Mouse (Mus musculus) MEL (cell line): ENCODE results near the gene Slc22a15. TPM values are rescaled to one million over a fixed set of nuclear protein-coding genes. Genes with fewer than 3 reads are reported as not detected.
A peak's percentile ranks its signal among the peaks of the same experiment; 100 is the strongest.
"Not testable (repeated sequence)": the region's sequence is repeated elsewhere in the genome, so short reads cannot be mapped to it uniquely, and the experiment has no call there.

Experiments
- DNase-seq: peaks from one replicate; pipeline ENCODE4 v3.0.0; 2011; ENCODE audit warnings: low read depth, low spot score
- H3K27ac ChIP-seq: 2 replicates; pipeline ENCODE4 v1.5.1; 2012; ENCODE audit warnings: low read depth, mild to moderate bottlenecking, control low read depth, low read length, moderate library complexity; ENCODE audit not compliant: control insufficient read depth
- H3K27me3 ChIP-seq, 2 experiments: fragments of 150-350 bp in 1 of 2; sonication (generic) in 1 of 2; 2 replicates each; pipeline ENCODE4 v1.6.1; 2012; ENCODE audit warnings: low read length in 2 of 2, mild to moderate bottlenecking in 2 of 2, improper control_type of control experiment in 1 of 2, moderate library complexity in 1 of 2; ENCODE audit not compliant: insufficient read depth in 2 of 2, control insufficient read depth in 1 of 2
- H3K36me3 ChIP-seq, 2 experiments: 2 replicates each; pipeline ENCODE4 v1.6.1; 2012 to 2014; ENCODE audit warnings: low read length in 2 of 2, improper control_type of control experiment in 1 of 2, inconsistent platforms in 1 of 2, mild to moderate bottlenecking in 1 of 2; ENCODE audit not compliant: insufficient read depth in 2 of 2, control insufficient read depth in 1 of 2
- H3K4me1 ChIP-seq, 2 experiments: fragments of 150-350 bp in 1 of 2; sonication (generic) in 1 of 2; 2 replicates each; pipeline ENCODE4 v1.6.1; 2012; ENCODE audit warnings: low read length in 2 of 2, improper control_type of control experiment in 1 of 2, mild to moderate bottlenecking in 1 of 2; ENCODE audit not compliant: insufficient read depth in 2 of 2, control insufficient read depth in 1 of 2
- H3K4me3 ChIP-seq, 2 experiments: fragments of 150-350 bp in 1 of 2; sonication (generic) in 1 of 2; 2 replicates each; pipeline ENCODE4 v1.5.1; 2012; ENCODE audit warnings: low read depth in 2 of 2, low read length in 2 of 2, mild to moderate bottlenecking in 2 of 2, moderate library complexity in 2 of 2, control low read depth in 1 of 2, improper control_type of control experiment in 1 of 2; ENCODE audit not compliant: control insufficient read depth in 1 of 2, insufficient read depth in 1 of 2
- H3K79me2 ChIP-seq: 2 replicates; pipeline ENCODE4 v1.6.1; 2012; ENCODE audit warnings: mild to moderate bottlenecking, low read length, moderate library complexity; ENCODE audit not compliant: control insufficient read depth, poor library complexity, insufficient read depth
- H3K9ac ChIP-seq: 2 replicates; pipeline ENCODE4 v1.6.1; 2012; ENCODE audit warnings: low read depth, mild to moderate bottlenecking, control low read depth, low read length, moderate library complexity; ENCODE audit not compliant: control insufficient read depth, poor library complexity, severe bottlenecking
- H3K9me3 ChIP-seq: fragments of 150-350 bp; sonication (generic); replicated peaks from 2 replicates; pipeline ENCODE4 v1.6.1; 2012; ENCODE audit warnings: mild to moderate bottlenecking, low read length, improper control_type of control experiment, moderate library complexity; ENCODE audit not compliant: insufficient read depth
- CTCF ChIP-seq, 3 experiments: IDR thresholded peaks in 2 of 3; conservative IDR thresholded peaks in 1 of 3; 2 replicates each; pipeline ENCODE4 v1.5.1; 2011 to 2012; ENCODE audit warnings: low read length in 3 of 3, low read depth in 2 of 3, mild to moderate bottlenecking in 2 of 3, improper control_type of control experiment in 1 of 3, inconsistent platforms in 1 of 3, mixed read lengths in 1 of 3, moderate library complexity in 1 of 3; ENCODE audit not compliant: control insufficient read depth in 1 of 3, insufficient read depth in 1 of 3, poor library complexity in 1 of 3, severe bottlenecking in 1 of 3
- E2F4 ChIP-seq: IDR thresholded peaks from 2 replicates; pipeline ENCODE4 v1.6.1; 2011; ENCODE audit warnings: low read depth, low read length, improper control_type of control experiment, borderline replicate concordance
- ELF1 ChIP-seq: IDR thresholded peaks from 2 replicates; pipeline ENCODE4 v1.6.1; 2014; ENCODE audit warnings: low read depth, mild to moderate bottlenecking, inconsistent platforms, low read length, improper control_type of control experiment, moderate library complexity
- HCFC1 ChIP-seq: IDR thresholded peaks from 2 replicates; pipeline ENCODE4 v1.6.1; 2012; ENCODE audit warnings: low read depth, mild to moderate bottlenecking, inconsistent platforms, low read length, improper control_type of control experiment, moderate library complexity
- MXI1 ChIP-seq: IDR thresholded peaks from 2 replicates; pipeline ENCODE4 v1.6.1; 2011; ENCODE audit warnings: mild to moderate bottlenecking, low read depth, low read length, improper control_type of control experiment
- NRF1 ChIP-seq: IDR thresholded peaks from 2 replicates; pipeline ENCODE4 v1.6.1; 2014; ENCODE audit warnings: low read depth, mild to moderate bottlenecking, inconsistent platforms, low read length, improper control_type of control experiment, moderate library complexity; ENCODE audit not compliant: poor library complexity, insufficient read depth, severe bottlenecking
- RAD21 ChIP-seq: IDR thresholded peaks from 2 replicates; pipeline ENCODE4 v1.6.1; 2011; ENCODE audit warnings: mild to moderate bottlenecking, low read depth, low read length, improper control_type of control experiment
- SMC3 ChIP-seq: IDR thresholded peaks from 2 replicates; pipeline ENCODE4 v1.6.1; 2011; ENCODE audit warnings: low read depth, low read length, improper control_type of control experiment
- TBP ChIP-seq: IDR thresholded peaks from 2 replicates; pipeline ENCODE4 v1.8.0; 2011; ENCODE audit warnings: low read depth, low read length, improper control_type of control experiment
- TCF12 ChIP-seq: IDR thresholded peaks from 2 replicates; pipeline ENCODE4 v1.6.1; 2014; ENCODE audit warnings: low read depth, mild to moderate bottlenecking, inconsistent platforms, low read length, improper control_type of control experiment, moderate library complexity
- polyA plus RNA-seq, 2 experiments: library from polyadenylated mRNA; stranded (reverse) in 1 of 2; unstranded in 1 of 2; fragments of >175 nt in 1 of 2; fragments of >200 nt in 1 of 2; gene quantifications; 2 replicates each; pipeline versions ENCODE4 v1.2.1 to v1.2.4; 2012; ENCODE audit warnings: low replicate concordance in 2 of 2, low read depth in 1 of 2; ENCODE audit not compliant: insufficient read length in 2 of 2, insufficient read depth in 1 of 2, missing spikeins in 1 of 2
- total RNA-seq: library from RNA; depleted of rRNA; stranded (reverse); fragments of 300-350 nt; gene quantifications from 2 replicates; pipeline ENCODE4 v1.2.3, GENCODE M21; 2012

Slc22a15 gene
- total and polyA plus RNA-seq, 3 experiments, result 2.2 to 7.9 TPM; not detected in 1

DNA sequence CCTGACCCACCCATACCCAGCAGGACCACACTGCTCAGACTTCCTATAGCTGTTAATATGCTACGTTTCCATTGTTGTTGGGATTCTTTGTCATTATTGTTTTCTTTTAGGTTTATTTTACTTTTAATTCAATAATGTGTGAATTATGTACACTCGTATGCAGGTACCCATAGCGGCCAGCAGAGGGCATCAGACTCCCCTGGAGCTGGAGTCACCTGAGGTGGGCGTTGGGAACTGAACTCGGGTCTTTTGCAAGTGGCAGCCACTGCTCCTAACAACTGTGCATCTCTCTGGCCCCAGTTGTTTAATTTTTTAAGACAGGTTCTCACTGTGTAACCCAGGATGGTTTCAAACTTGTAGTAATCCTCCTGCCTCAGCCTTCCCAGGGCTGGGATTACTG, 102.2 kb downstream of the Slc22a15 start:
- H3K9ac ChIP-seq, result no peak overlapping the region

DNA sequence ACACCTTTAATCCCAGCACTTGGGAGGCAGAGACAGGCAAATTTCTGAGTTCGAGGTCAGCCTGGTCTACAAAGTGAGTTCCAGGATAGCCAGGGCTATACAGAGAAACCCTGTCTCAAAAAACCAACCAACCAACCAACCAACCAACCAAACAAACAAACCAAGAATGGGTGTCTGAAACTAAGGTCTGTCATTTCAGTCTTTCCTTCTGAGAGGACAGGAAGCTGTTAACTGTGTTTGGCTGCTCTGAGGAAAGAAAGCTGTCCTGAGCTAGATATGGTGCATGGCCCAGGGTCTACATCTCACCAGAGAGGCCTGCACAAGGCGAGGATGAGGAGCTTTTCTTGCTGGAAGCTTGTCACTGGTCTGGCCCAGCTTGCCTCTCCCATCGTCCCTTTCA, 103.5 kb downstream of the Slc22a15 start:
- not testable (repeated sequence) for H3K79me2 ChIP-seq, H3K36me3 ChIP-seq, H3K27ac ChIP-seq, H3K4me1 ChIP-seq, H3K9ac ChIP-seq, H3K9me3 ChIP-seq, H3K4me3 ChIP-seq, DNase-seq, H3K27me3 ChIP-seq

More for the DNA sequence above, 102.2 kb downstream of the Slc22a15 start:
- H3K27me3 ChIP-seq, result no peaks in the 10 kb centered on the region
- peak; percentile 3 for DNase-seq
- no peak overlapping the region for H3K4me3 ChIP-seq
- no peaks in the 10 kb centered on the region for H3K4me1 ChIP-seq
- TF ChIP-seq CTCF (IDR thresholded peaks at IDR 0.05 in 2 of 3, conservative IDR thresholded peaks at IDR 0.05 in 1 of 3; ENCODE audit: control insufficient read depth in 1 of 3, insufficient read depth in 1 of 3, low read depth in 2 of 3, low read length in 3 of 3, poor library complexity in 1 of 3, severe bottlenecking in 1 of 3), result peak; percentile 32 to 51 (median 38); a peak in 5 of 6 replicates
- peak; percentile 41 for TF ChIP-seq SMC3
- peak; percentile 7; the same call in 1 of the 2 replicates for TF ChIP-seq RAD21
- TF ChIP-seq ELF1, result no peak
- no peaks in the 10 kb centered on the region for H3K79me2 ChIP-seq
- no peaks in the 10 kb centered on the region for H3K36me3 ChIP-seq
- no peaks in the 10 kb centered on the region for H3K9me3 ChIP-seq
- H3K27ac ChIP-seq, result no peak overlapping the region

- no peak for DNase-seq
- TF ChIP-seq E2F4 (no peak), TCF12 (no peak), TBP (no peak)
These were observed 108.2 kb downstream of the Slc22a15 start for GRCm38 (mm10) chr3:101816006-101816405.

GRCm38 (mm10) chr3:101814790-101815189, 109.5 kb downstream of the Slc22a15 start:
- Histone ChIP-seq H3K4me1 (no peaks in the 10 kb centered on the region), H3K9me3 (no peaks in the 10 kb centered on the region), H3K27me3 (no peaks in the 10 kb centered on the region), H3K9ac (no peak overlapping the region), H3K4me3 (no peak overlapping the region), H3K27ac (no peak overlapping the region), H3K79me2 (no peaks in the 10 kb centered on the region), H3K36me3 (no peaks in the 10 kb centered on the region)
- TF ChIP-seq E2F4, result no peak
- TF ChIP-seq HCFC1, result no peak
- TF ChIP-seq NRF1, result no peak
- TF ChIP-seq MXI1, result no peak
- no peak for DNase-seq

More at GRCm38 (mm10) chr3:101816006-101816405, 108.2 kb downstream of the Slc22a15 start:
- no peak overlapping the region for H3K9ac ChIP-seq
- no peaks in the 10 kb centered on the region for H3K79me2 ChIP-seq
- no peaks in the 10 kb centered on the region for H3K9me3 ChIP-seq
- no peak overlapping the region for H3K27ac ChIP-seq
- H3K36me3 ChIP-seq, result no peaks in the 10 kb centered on the region
- H3K27me3 ChIP-seq, result no peaks in the 10 kb centered on the region
- H3K4me3 ChIP-seq, result no peak overlapping the region
- H3K4me1 ChIP-seq, result no peaks in the 10 kb centered on the region
